Mouse (Mus musculus) gastrocnemius, postnatal 14 days (tissue): ENCODE data around the gene Crabp2. TPM values are rescaled to one million over a fixed set of nuclear protein-coding genes. Genes with fewer than 3 reads are reported as not detected.
"Not testable (repeated sequence)": the region's sequence is repeated elsewhere in the genome, so short reads cannot be mapped to it uniquely, and the experiment has no call there.

Experiments used
- DNase-seq: peaks from one replicate; pipeline ENCODE4 v3.0.0; 2021; ENCODE audit warnings: mixed read lengths
- intact Hi-C: fragments of 180-260 bp; cut with DNase I; formaldehyde crosslinking; loops from one replicate; pipeline ENCODE4 v1.15.1; 2025; ENCODE audit warnings: low total_unique reads
- long read RNA-seq, 2 experiments: library from polyadenylated mRNA; stranded (forward); transcript quantifications; one replicate each; pipeline ENCODE4 v2.0.0; 2021
- total RNA-seq, 2 experiments: library from RNA; stranded (reverse); gene quantifications; 2 replicates each; pipeline ENCODE4 v1.2.3; 2021

Gene Crabp2
- total RNA-seq = under 1 TPM; 0.31 to 0.33 TPM
- long read RNA-seq, experiment 1 = 0 reads
- long read RNA-seq, experiment 2 = 0 reads

GRCm38 (mm10) chr3:87948378-87949265 is at the start of gene Crabp2:
Crabp2 (plus strand) TSS chr3:87948666.
- no peak for DNase-seq
- intact Hi-C loops = loop anchor here (10.0 kb wide), 1 partner anchor 106 kb away; the partner anchor contains the start of gene Naxe

GRCm38 (mm10) chr3:87899266-87899665 is 49.2 kb upstream of the Crabp2 start:
- intact Hi-C loops = no loop called here
- DNase-seq = no peak

DNA sequence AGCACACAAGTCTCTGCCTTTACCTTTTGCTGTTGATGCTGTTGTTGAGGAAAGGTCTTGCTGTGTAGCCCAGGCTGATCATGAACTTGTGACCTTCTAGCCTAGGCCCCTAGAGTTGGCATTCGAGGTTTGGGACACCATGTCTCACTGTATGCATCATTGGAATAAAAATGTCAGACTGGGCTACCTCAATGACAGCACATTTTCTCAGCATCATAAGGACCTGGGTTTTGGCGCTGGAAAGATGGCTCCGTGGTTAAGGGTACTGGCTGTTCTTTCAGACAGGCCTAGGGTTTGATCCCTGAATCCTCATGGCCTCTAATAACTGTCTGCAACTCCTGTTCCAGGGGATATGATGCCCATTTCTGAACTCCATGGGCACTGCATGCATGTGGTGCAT is 48.7 kb upstream of the Crabp2 start:
- intact Hi-C loops = no loop called here

GRCm38 (mm10) chr3:87901036-87901624 is 47.3 kb upstream of the Crabp2 start:
- no peak for DNase-seq
- intact Hi-C loops = no loop called here

More for the DNA sequence above, 48.7 kb upstream of the Crabp2 start:
- DNase-seq = no peak

DNA sequence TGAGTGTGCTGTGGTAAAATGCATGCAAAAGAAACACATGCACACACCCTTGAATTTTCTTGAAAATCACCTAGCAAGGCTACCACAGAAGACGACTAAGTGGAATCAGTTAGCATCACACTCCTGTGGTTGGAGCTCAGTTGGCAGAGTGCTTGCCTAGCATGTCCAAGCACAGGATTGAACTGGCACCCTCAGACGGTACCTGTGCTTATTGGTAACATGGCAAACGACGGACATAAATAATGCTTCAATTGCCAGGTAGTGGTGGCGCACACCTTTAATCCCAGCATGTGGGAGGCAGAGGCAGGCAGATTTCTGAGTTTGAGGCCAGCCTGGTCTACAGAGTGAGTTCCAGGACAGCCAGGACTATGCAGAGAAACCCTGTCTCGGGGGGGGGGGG is 46.5 kb upstream of the Crabp2 start:
- DNase-seq, intact Hi-C loops: not testable (repeated sequence)

DNA sequence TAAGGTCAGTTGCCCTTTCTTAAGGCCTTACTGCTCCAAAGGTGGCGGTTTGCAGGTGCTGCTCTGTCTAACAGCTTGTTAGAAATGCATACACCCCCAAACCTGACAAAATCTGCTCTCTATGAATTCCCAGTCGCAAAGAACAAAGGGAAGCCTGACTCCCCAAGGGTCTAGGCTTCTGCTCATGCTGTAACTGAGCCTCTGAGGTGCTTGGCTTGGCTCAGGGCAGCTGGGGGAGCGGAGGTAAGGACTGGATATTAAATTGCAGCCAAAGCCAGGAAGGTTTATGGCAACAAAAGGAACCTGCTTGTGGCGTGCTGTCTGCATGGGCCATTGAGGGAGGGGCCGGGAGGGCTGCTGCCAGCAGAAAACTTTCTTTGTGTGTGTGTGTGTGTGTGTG is 44.6 kb upstream of the Crabp2 start:
- DNase-seq = no peak
- intact Hi-C loops = no loop called here

DNA sequence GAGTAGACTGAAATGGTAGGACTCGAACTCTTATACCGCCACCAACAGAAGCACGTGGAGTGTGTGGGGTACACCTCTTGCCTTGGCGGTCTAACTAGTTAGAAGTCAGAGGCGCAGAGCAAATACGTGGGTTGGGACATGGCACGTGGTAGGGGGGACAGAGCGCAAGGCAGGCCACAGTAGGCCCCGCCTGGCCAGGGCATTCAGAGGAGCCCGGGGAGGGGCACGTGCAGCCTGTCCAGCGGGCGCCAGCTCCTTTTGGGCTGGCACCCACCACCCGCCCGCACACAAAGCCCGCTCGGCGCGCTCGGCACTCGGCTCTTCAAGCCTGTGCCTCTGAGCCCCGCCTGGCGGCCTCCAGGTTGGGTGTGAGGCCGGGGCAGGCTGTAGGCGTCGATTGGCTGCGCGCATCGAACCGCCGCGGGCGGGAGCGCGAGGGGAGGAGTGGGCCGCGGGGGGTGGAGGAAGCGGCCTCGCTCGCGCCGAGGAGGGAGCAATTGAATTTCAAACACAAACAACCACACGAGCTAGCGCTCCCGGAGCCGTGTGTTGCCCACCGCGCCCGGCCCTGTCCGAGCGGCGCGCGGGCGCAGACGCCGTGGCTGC is 42.5 kb upstream of the Crabp2 start, which contains the start of gene Hdgf:
TSS of gene Hdgf (plus strand) at position 442 of the 606 bp plus-strand sequence.
- DNase-seq = peak; percentile 96
- intact Hi-C loops = no loop called here

DNA sequence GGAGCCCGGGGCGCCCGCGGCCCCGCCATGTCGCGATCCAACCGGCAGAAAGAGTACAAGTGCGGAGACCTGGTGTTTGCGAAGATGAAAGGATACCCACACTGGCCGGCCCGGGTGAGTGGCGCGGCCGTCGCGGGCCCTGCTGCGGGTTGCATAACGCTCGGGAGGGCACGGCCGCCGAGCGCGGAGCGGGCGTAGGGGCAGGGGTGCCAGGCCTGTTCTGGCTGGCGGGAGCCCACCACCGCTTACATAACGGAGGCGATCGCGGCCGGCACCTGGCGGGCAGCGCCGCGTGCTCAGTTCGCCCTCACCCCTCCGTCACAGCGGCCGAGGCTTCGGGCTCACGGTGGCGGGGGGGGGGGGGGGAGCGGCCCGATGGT is 41.9 kb upstream of the Crabp2 start:
- DNase-seq = peak; percentile 72
- intact Hi-C loops = no loop called here

DNA sequence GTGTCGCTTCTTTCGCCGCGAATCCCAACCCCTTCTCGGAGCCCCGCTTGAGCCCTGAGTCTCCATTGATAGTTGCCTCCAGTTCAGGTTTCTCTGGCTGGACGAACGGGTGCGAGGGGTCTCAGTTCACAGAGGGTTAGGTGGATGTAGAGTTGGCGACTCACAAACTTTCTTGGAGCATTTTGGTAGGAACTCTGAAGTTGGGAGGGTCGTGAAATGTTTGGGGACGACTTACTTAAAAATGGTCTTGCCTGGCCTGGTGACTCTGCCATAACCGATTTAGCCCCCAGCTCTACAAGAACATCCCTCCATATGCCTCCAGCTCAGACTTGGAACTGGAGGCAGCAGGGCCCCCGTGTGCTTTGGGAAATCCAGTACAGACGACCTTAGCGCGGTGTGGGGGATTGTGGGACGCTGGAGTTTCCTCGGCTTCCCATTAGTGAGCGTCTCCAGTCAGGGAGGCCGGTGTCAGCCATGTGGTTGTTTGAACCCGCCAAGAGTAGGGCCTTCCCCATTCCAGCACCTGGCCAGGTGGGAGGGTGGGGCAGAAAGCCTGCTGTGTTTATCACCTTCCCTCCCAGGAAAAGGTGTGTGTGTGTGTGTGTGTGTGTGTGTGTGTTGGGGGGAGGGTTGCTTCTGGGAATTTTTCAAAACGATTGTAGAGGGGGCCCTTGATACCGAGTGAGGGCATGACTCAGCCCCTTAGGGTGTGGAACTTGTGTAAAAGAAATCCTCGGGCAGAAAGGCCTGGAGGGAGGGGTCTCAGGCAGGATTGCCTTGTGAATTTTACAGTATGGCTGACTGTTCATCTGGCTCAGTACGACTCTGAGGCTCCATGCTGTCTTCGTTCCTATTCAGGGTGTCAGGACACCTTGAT is 41.2 kb upstream of the Crabp2 start:
- intact Hi-C loops = no loop called here
- DNase-seq = peak; percentile 32

- DNase-seq = no peak
- intact Hi-C loops = no loop called here
Measured at GRCm38 (mm10) chr3:87907906-87908305, 40.6 kb upstream of the Crabp2 start.

GRCm38 (mm10) chr3:87909381-87909780 is 39.1 kb upstream of the Crabp2 start:
- intact Hi-C loops = no loop called here
- DNase-seq = no peak

DNA sequence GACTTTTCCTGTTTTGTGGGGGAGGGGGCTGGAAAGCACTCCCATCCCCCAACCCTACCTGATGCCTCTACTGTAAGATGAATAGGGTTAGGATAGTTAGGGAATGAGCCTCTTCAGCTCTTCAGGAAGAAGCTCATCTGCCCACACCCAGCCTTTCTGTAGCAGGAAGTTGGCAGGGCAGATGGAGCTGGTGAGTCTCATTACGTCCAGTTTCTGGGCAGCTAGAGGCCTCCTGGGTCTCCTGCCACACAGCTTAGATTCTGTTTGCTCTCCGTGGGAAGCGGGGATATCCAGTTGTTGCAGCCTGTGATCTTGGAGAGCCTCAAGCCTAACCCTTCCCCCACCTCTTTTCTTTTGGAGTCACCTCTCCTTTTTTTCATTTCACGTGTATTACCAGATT is 38.6 kb upstream of the Crabp2 start:
- intact Hi-C loops = no loop called here
- DNase-seq = no peak

- peak; percentile 83 for DNase-seq
Measured at GRCm38 (mm10) chr3:87910573-87911141, 37.8 kb upstream of the Crabp2 start.

DNA sequence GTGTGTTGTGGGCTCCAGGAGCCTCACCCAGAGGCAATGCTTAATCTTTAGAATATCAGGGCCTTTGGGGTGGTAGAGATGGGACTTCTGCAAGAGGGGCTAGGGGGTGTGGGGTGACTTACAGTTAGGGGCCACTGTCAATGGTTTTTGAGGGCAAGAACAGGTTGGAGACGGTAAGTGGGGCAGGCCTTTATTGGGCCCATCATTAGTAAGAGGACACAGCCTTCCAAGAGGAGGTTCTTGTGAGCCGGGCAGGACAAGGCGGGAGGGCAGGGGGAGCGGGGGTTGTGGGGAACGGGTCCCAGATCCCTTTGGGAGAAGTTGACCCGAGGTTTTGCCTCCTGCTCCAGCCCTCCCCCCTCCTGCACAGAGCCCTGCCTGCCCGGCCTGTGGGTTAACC is 35.0 kb upstream of the Crabp2 start:
- DNase-seq = no peak
- intact Hi-C loops = no loop called here

More at GRCm38 (mm10) chr3:87910573-87911141, 37.8 kb upstream of the Crabp2 start:
- intact Hi-C loops = no loop called here

- no peak for DNase-seq
- intact Hi-C loops = no loop called here
Measured at GRCm38 (mm10) chr3:87913891-87914290, 34.6 kb upstream of the Crabp2 start.

DNA sequence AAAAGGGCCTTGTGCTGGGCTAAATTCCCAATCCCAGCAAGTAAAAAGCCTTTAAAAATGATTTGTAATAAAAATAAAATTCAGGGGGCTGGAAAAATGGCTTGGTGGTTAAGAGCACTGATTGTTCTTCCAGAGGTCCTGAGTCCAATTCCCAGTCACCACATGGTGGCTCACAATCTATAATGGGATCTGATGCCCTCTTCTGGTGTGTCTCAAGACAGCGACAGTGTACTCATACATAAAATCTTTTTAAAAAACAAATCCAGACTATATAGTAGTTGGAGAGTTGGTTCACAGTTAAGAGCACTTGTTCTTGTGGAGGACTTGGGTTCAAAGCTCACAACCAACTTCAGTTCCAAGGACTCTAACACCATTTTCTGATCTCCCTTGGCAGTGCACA is 31.5 kb upstream of the Crabp2 start:
- intact Hi-C loops = no loop called here
- DNase-seq = no peak

DNA sequence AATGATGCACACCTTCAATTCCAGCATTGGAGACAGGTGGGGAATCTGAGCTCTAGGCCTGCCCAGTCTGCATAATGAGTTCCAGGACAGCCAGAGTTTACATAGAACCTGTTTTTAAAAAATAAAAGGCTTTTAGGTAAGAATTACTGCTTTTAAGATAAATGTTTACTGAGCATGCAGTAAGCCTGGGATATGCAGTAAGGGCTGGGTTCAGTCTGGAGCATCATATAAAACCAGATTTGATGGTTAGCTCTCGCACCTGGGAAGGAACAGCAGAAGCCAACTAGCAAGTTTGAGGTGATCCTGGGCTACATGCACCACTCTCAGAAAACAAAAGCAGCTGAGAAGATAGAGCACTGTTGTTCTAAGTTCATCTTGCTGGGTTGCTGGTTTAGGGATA is 29.9 kb upstream of the Crabp2 start:
- intact Hi-C loops = no loop called here
- no peak for DNase-seq

- peak; percentile 65 for DNase-seq
- intact Hi-C loops = no loop called here
Measured at GRCm38 (mm10) chr3:87919336-87920108, 28.9 kb upstream of the Crabp2 start, which contains the start of gene Mrpl24. Mrpl24 (plus strand) TSS chr3:87919506.
